Mouse (Mus musculus) frontal cortex, postnatal 14 days (tissue): ENCODE measurements around the gene Rhoh.

Source experiments
- DNase-seq, 2 experiments: peaks; one replicate each; pipeline ENCODE4 v3.0.0; 2022; ENCODE audit warnings: low spot score in 2 of 2

Rhoh gene

GRCm38 (mm10) chr5:65859396-65859795, 1.6 kb upstream of the Rhoh start:
- DNase-seq, result no peak

GRCm38 (mm10) chr5:65860281-65861000, 572 bp upstream of the Rhoh start:
- DNase-seq, result no peak

- DNase-seq, result no peak
Observed at GRCm38 (mm10) chr5:65862217-65862927, 1.4 kb downstream of the Rhoh start.

GRCm38 (mm10) chr5:65863349-65863749, 2.3 kb downstream of the Rhoh start:
- DNase-seq, result no peak

- DNase-seq, result no peak
Observed at GRCm38 (mm10) chr5:65864486-65864885, 3.5 kb downstream of the Rhoh start.

GRCm38 (mm10) chr5:65864946-65865345, 3.9 kb downstream of the Rhoh start:
- no peak for DNase-seq

- DNase-seq, result no peak
Observed at GRCm38 (mm10) chr5:65866591-65866990, 5.6 kb downstream of the Rhoh start.

GRCm38 (mm10) chr5:65867380-65868116, 6.5 kb downstream of the Rhoh start:
- DNase-seq, result no peak

GRCm38 (mm10) chr5:65868419-65868818, 7.4 kb downstream of the Rhoh start:
- no peak for DNase-seq

- no peak for DNase-seq
Observed at GRCm38 (mm10) chr5:65869660-65870059, 8.6 kb downstream of the Rhoh start.

GRCm38 (mm10) chr5:65871276-65871875, 10.4 kb downstream of the Rhoh start:
- no peak for DNase-seq

- DNase-seq, result no peak
Observed at GRCm38 (mm10) chr5:65873212-65873611, 12.2 kb downstream of the Rhoh start.

- DNase-seq, result no peak
Observed at GRCm38 (mm10) chr5:65875269-65875668, 14.3 kb downstream of the Rhoh start.

GRCm38 (mm10) chr5:65878367-65878766, 17.4 kb downstream of the Rhoh start:
- no peak for DNase-seq

GRCm38 (mm10) chr5:65881254-65881653, 20.2 kb downstream of the Rhoh start:
- DNase-seq, result no peak

GRCm38 (mm10) chr5:65882476-65883205, 21.6 kb downstream of the Rhoh start:
- DNase-seq, result no peak

- no peak for DNase-seq
Observed at GRCm38 (mm10) chr5:65883355-65883754, 22.3 kb downstream of the Rhoh start.

- no peak for DNase-seq
Observed at GRCm38 (mm10) chr5:65885699-65886443, 24.9 kb downstream of the Rhoh start.

GRCm38 (mm10) chr5:65888102-65888501, 27.1 kb downstream of the Rhoh start:
- DNase-seq, result no peak

- DNase-seq, result no peak
Observed at GRCm38 (mm10) chr5:65888998-65889397, 28.0 kb downstream of the Rhoh start.
